Mouse (Mus musculus) kidney, adult 2 months (tissue): Measurements from ENCODE around the gene Lrp4.

Experiments
- CTCF ChIP-seq: fragments of 200-500 bp; conservative IDR thresholded peaks from 2 replicates; pipeline ENCODE4 v1.5.1; 2011; ENCODE audit warnings: low read depth, mild to moderate bottlenecking, control low read depth, low read length, moderate library complexity, mixed read lengths; ENCODE audit not compliant: insufficient read depth, insufficient read length
- POLR2A ChIP-seq: fragments of 200-500 bp; IDR thresholded peaks from one replicate; pipeline ENCODE4 v1.6.1; 2011; ENCODE audit warnings: low read depth, low read length, control low read depth

GRCm38 (mm10) chr2:91437116-91437815 is 20.0 kb upstream of the Lrp4 start:
- TF ChIP-seq POLR2A (no peak), CTCF (no peak)
